In genomic region chr3:99945171-99945570, GRCm38 (mm10) we compare ENCODE assay signal across 30 mouse cellular contexts. TPM values are rescaled to one million over a fixed set of nuclear protein-coding genes. Genes with fewer than 3 reads are reported as not detected.
DNase-seq lines count a peak whose midpoint lies in the region; ATAC-seq and TF ChIP-seq lines count a peak whose summit lies in the region.
"Had no signal": no experiment of that assay in that cellular context is flagged by ENCODE, and none has a peak within 500 bp of the region (broad histone marks: within the 10 kb centered on the region; RNA-seq: fewer than 3 reads in every experiment).

No protein-coding gene starts in this region.

- H3K9ac ChIP-seq in forebrain, embryonic 14.5 days (ENCODE audit: low read length), result no peak overlapping the region
- no peak overlapping the region for H3K9ac ChIP-seq in forebrain, embryonic 12.5 days
- no peak overlapping the region for H3K9ac ChIP-seq in kidney, postnatal 0 days (ENCODE audit: low read depth, low read length)
- no peak overlapping the region for H3K9ac ChIP-seq in lung, embryonic 16.5 days (ENCODE audit: low read length)
- no peak overlapping the region for H3K9ac ChIP-seq in limb, embryonic 15.5 days
- H3K9ac ChIP-seq: embryonic facial prominence, embryonic 13.5 days; forebrain, embryonic 13.5 days; hindbrain, embryonic 13.5 days; liver, embryonic 12.5 days; liver, postnatal 0 days; midbrain, embryonic 12.5 days had no signal

- WGBS in forebrain, embryonic 14.5 days, result 53% methylated on average over 2 of the region's 2 CpGs
- 70% methylated on average over 2 of the region's 2 CpGs for whole genome bisulfite sequencing in forebrain, embryonic 12.5 days
- 44% methylated on average over 2 of the region's 2 CpGs for WGBS in kidney, postnatal 0 days
- WGBS in lung, embryonic 16.5 days, result 30% methylated on average over 2 of the region's 2 CpGs
- 31% methylated on average over 2 of the region's 2 CpGs for WGBS in limb, embryonic 15.5 days

- peak; percentile 13 for DNase-seq in forebrain, embryonic 14.5 days (ENCODE audit: low spot score)
- peak; percentile 40 for DNase-seq in kidney, postnatal 0 days (ENCODE audit: low spot score)
- no peak for DNase-seq in kidney, adult 8-10 months
- DNase-seq in lung, postnatal 4 days, result no peak
- DNase-seq: adrenal gland, postnatal 10 days; cerebellum, adult 11 months; cerebellum, adult 9-11 months; embryo, embryonic 11 days; gastrocnemius, postnatal 14 days; heart, postnatal 36 days; kidney, adult 9 months; layer of hippocampus, postnatal 36 days; left cerebral cortex, postnatal 4 days; liver, postnatal 0 days; lung, postnatal 36 days; thymus, adult 2 months; thymus, postnatal 4 days had no signal

- no peak overlapping the region for H3K4me2 ChIP-seq in forebrain, embryonic 14.5 days (ENCODE audit: low read length)
- H3K4me2 ChIP-seq in forebrain, embryonic 12.5 days, result no peak overlapping the region
- no peak overlapping the region for H3K4me2 ChIP-seq in kidney, postnatal 0 days (ENCODE audit: low read length)
- H3K4me2 ChIP-seq in lung, embryonic 16.5 days (ENCODE audit: low read depth, low read length), result no peak overlapping the region
- H3K4me2 ChIP-seq in limb, embryonic 15.5 days, result no peak overlapping the region
- H3K4me2 ChIP-seq: embryonic facial prominence, embryonic 13.5 days; forebrain, embryonic 13.5 days; hindbrain, embryonic 13.5 days; liver, embryonic 12.5 days; midbrain, embryonic 12.5 days had no signal

- H3K4me3 ChIP-seq in forebrain, embryonic 14.5 days (ENCODE audit: low read depth, low read length), result no peak overlapping the region
- no peak overlapping the region for H3K4me3 ChIP-seq in forebrain, embryonic 12.5 days (replicated peaks)
- no peak overlapping the region for H3K4me3 ChIP-seq in kidney, postnatal 0 days (replicated peaks; ENCODE audit: low read depth, low read length)
- H3K4me3 ChIP-seq in lung, embryonic 16.5 days (ENCODE audit: low read length), result no peak overlapping the region
- H3K4me3 ChIP-seq in limb, embryonic 15.5 days, result no peak overlapping the region
- H3K4me3 ChIP-seq: embryonic facial prominence, embryonic 13.5 days; erythroblast, embryonic 14.5 days; forebrain, embryonic 13.5 days; hindbrain, embryonic 13.5 days; liver, embryonic 12.5 days; megakaryocyte, embryonic 14.5 days; midbrain, embryonic 12.5 days had no signal

- no peaks in the 10 kb centered on the region for H3K9me3 ChIP-seq in forebrain, embryonic 14.5 days (replicated peaks; ENCODE audit: control insufficient read depth, low read length)
- no peaks in the 10 kb centered on the region for H3K9me3 ChIP-seq in forebrain, embryonic 12.5 days
- H3K9me3 ChIP-seq in kidney, postnatal 0 days (replicated peaks; ENCODE audit: low read length), result no peaks in the 10 kb centered on the region
- no peaks in the 10 kb centered on the region for H3K9me3 ChIP-seq in lung, embryonic 16.5 days (ENCODE audit: control insufficient read depth, low read length)
- no peaks in the 10 kb centered on the region for H3K9me3 ChIP-seq in limb, embryonic 15.5 days
- H3K9me3 ChIP-seq: embryonic facial prominence, embryonic 13.5 days; forebrain, embryonic 13.5 days; hindbrain, embryonic 13.5 days; liver, embryonic 12.5 days; megakaryocyte, embryonic 14.5 days; midbrain, embryonic 12.5 days had no signal

- H3K4me1 ChIP-seq in forebrain, embryonic 14.5 days (ENCODE audit: control insufficient read depth, insufficient read depth, low read length), result no peaks in the 10 kb centered on the region
- H3K4me1 ChIP-seq in forebrain, embryonic 12.5 days, result no peaks in the 10 kb centered on the region
- no peaks in the 10 kb centered on the region for H3K4me1 ChIP-seq in kidney, postnatal 0 days (replicated peaks; ENCODE audit: insufficient read depth, low read length)
- no peaks in the 10 kb centered on the region for H3K4me1 ChIP-seq in lung, embryonic 16.5 days (replicated peaks; ENCODE audit: control insufficient read depth, insufficient read depth, low read length)
- H3K4me1 ChIP-seq in limb, embryonic 15.5 days, result peaks cover 4% of the 10 kb centered on the region; the same call in 1 of the 2 replicates
- H3K4me1 ChIP-seq: forebrain, embryonic 13.5 days; hindbrain, embryonic 13.5 days; liver, embryonic 12.5 days; megakaryocyte, embryonic 14.5 days; midbrain, embryonic 12.5 days had no signal

- H3K27me3 ChIP-seq in forebrain, embryonic 14.5 days (replicated peaks; ENCODE audit: control insufficient read depth, insufficient read depth, low read length), result no peaks in the 10 kb centered on the region
- H3K27me3 ChIP-seq in forebrain, embryonic 12.5 days, result no peaks in the 10 kb centered on the region
- H3K27me3 ChIP-seq in kidney, postnatal 0 days (ENCODE audit: insufficient read depth, low read length), result no peaks in the 10 kb centered on the region
- H3K27me3 ChIP-seq in lung, embryonic 16.5 days (ENCODE audit: control insufficient read depth, insufficient read depth, low read depth, low read length), result no peaks in the 10 kb centered on the region
- no peaks in the 10 kb centered on the region; the same call in 1 of the 2 replicates for H3K27me3 ChIP-seq in limb, embryonic 15.5 days
- H3K27me3 ChIP-seq: embryonic facial prominence, embryonic 13.5 days; forebrain, embryonic 13.5 days; liver, embryonic 12.5 days; megakaryocyte, embryonic 14.5 days; midbrain, embryonic 12.5 days had no signal

- no peak for TF ChIP-seq CTCF in kidney, postnatal 0 days (IDR thresholded peaks at IDR 0.05; ENCODE audit: low read depth)

- ATAC-seq in forebrain, embryonic 14.5 days, result no peak
- ATAC-seq in forebrain, embryonic 12.5 days (ENCODE audit: low FRiP score), result no peak
- no peak for ATAC-seq in kidney, postnatal 0 days (replicated peaks; ENCODE audit: low FRiP score, low read depth)
- ATAC-seq in lung, embryonic 16.5 days (ENCODE audit: low read depth), result peak; percentile 23; the same call in 1 of the 2 replicates
- ATAC-seq in limb, embryonic 15.5 days (ENCODE audit: insufficient number of reproducible peaks, low FRiP score, low TSS enrichment, low read depth), result peak; percentile 35; the same call in 1 of the 2 replicates
- ATAC-seq: forebrain, embryonic 13.5 days; intestine, embryonic 16.5 days; liver, embryonic 12.5 days; liver, postnatal 0 days had no signal

- no peak overlapping the region for H3K27ac ChIP-seq in forebrain, embryonic 14.5 days (ENCODE audit: low read depth, low read length)
- H3K27ac ChIP-seq in forebrain, embryonic 12.5 days, result no peak overlapping the region
- no peak overlapping the region for H3K27ac ChIP-seq in kidney, postnatal 0 days
- no peak overlapping the region for H3K27ac ChIP-seq in lung, embryonic 16.5 days (ENCODE audit: low read length)
- peak overlapping the region; percentile 38; the same call in 1 of the 2 replicates for H3K27ac ChIP-seq in limb, embryonic 15.5 days
- H3K27ac ChIP-seq: embryonic facial prominence, embryonic 13.5 days; forebrain, embryonic 13.5 days; hindbrain, embryonic 13.5 days; liver, embryonic 12.5 days; midbrain, embryonic 12.5 days had no signal

- no peaks in the 10 kb centered on the region for H3K36me3 ChIP-seq in forebrain, embryonic 14.5 days (ENCODE audit: control insufficient read depth, insufficient read depth, low read length)
- H3K36me3 ChIP-seq in forebrain, embryonic 12.5 days (replicated peaks), result no peaks in the 10 kb centered on the region
- H3K36me3 ChIP-seq in kidney, postnatal 0 days (ENCODE audit: insufficient read depth, low read length), result no peaks in the 10 kb centered on the region
- no peaks in the 10 kb centered on the region for H3K36me3 ChIP-seq in lung, embryonic 16.5 days (ENCODE audit: control insufficient read depth, insufficient read depth, low read length)
- H3K36me3 ChIP-seq in limb, embryonic 15.5 days, result no peaks in the 10 kb centered on the region
- H3K36me3 ChIP-seq: embryonic facial prominence, embryonic 13.5 days; G1E; hindbrain, embryonic 13.5 days; liver, embryonic 12.5 days; midbrain, embryonic 12.5 days had no signal

RNA-seq across cellular contexts. Expression of gene Spag17, which starts 60.0 kb away (rescaled TPM):
- polyA plus RNA-seq in forebrain, embryonic 14.5 days (2014; fragmentation: Nextera tagmentation; extraction: Ambion mirVana), result 0.22 and 0.41 TPM in 2 replicates
- 0.28 and 0.68 TPM in 2 replicates for polyA plus RNA-seq in forebrain, embryonic 12.5 days (2016; fragmentation: Nextera tagmentation; extraction: Ambion mirVana)
- polyA plus RNA-seq in kidney, postnatal 0 days (2015; fragmentation: Nextera tagmentation; extraction: Ambion mirVana), result 0.52 and 0.66 TPM in 2 replicates
- 5.8 and 10.0 TPM in 2 replicates for polyA plus RNA-seq in lung, embryonic 16.5 days (2015; fragmentation: Nextera tagmentation; extraction: Ambion mirVana)
- polyA plus RNA-seq in limb, embryonic 15.5 days (2015; fragmentation: Nextera tagmentation; extraction: Ambion mirVana), result 0.42 and 0.81 TPM in 2 replicates
- polyA plus RNA-seq: erythroblast, embryonic 14.5 days; G1E; large intestine, adult 2 months had no signal

Comparison
In these comparisons a context has a peak if more than half of its experiments do, and no peak if none do; other contexts are left out.
1. DNase-seq: peak in forebrain, embryonic 14.5 days (single experiment) and kidney, postnatal 0 days (single experiment); none in kidney, adult 8-10 months (0 of 2) and lung, postnatal 4 days (0 of 2).
2. ATAC-seq: peak in lung, embryonic 16.5 days (single experiment) and limb, embryonic 15.5 days (single experiment); none in forebrain, embryonic 14.5 days (single experiment), forebrain, embryonic 12.5 days (single experiment) and kidney, postnatal 0 days (single experiment).